Mouse (Mus musculus) E14TG2a.4 (cell line): ENCODE results near the gene Mef2d.

Experiments used
- H3K27me3 ChIP-seq: 2 replicates; pipeline ENCODE4 v1.6.1; 2014; ENCODE audit warnings: low read length, control low read depth; ENCODE audit not compliant: insufficient read depth
- H3K36me3 ChIP-seq: 2 replicates; pipeline ENCODE4 v1.6.1; 2014; ENCODE audit warnings: low read length, control low read depth; ENCODE audit not compliant: insufficient read depth
- H3K4me1 ChIP-seq: replicated peaks from 2 replicates; pipeline ENCODE4 v1.6.1; 2014; ENCODE audit warnings: low read depth, low read length, control low read depth
- H3K4me3 ChIP-seq: replicated peaks from 2 replicates; pipeline ENCODE4 v1.5.1; 2014; ENCODE audit warnings: mild to moderate bottlenecking, low read length
- H3K9me3 ChIP-seq: 2 replicates; pipeline ENCODE4 v1.6.1; 2014; ENCODE audit warnings: low read length, control low read depth
- CTCF ChIP-seq: conservative IDR thresholded peaks from 2 replicates; pipeline ENCODE4 v1.5.1; 2014; ENCODE audit warnings: low read length
- NANOG ChIP-seq: IDR thresholded peaks from 2 replicates; pipeline ENCODE4 v1.6.1; 2014; ENCODE audit warnings: borderline replicate concordance, low read length, mixed read lengths
- POU5F1 ChIP-seq: IDR thresholded peaks from 2 replicates; pipeline ENCODE4 v1.6.1; 2014; ENCODE audit warnings: low read length, borderline replicate concordance

The Mef2d gene

DNA sequence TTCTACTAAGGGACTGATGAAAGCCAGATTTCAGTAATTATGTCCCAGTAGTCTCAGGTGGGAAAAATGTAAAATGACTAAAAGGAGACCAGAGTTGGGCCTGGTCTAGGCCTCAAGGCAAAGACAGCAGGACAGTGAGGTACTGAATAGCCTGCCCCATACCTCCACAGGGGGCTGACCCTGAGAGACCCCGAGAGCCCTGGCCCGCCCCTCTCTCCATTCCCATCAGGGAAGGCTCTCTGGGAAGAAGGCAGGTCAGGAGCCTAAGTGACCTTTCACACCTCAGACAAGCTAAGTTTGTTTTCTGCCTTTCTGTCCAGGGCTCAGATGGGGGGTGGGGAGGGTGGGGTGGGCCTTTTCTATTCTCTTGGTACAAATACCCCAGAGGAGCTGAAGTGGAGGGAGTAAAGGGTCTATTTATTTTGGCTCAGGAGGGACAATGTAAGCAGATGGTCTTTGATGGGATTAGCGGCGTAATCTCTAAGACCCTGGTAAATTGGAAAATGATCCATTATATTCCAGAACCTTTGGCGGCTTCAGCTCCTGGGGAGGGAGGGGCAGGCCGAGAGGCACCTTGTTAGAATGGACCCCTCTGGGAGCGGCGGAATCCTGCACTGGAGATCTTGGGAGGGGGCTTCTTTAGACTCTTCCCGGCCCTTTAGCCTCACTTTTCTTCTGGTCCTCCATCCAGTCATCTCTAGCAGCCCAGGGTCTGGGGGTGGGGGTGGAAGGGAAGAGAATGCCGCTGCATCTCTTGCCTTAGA lies 55.8 kb downstream of the Mef2d start:
- TF ChIP-seq NANOG = no peak
- TF ChIP-seq POU5F1 = no peak
- TF ChIP-seq CTCF = no peak
- Histone ChIP-seq H3K9me3 (peaks cover 10% of the 10 kb centered on the region), H3K27me3 (peaks cover 95% of the 10 kb centered on the region), H3K36me3 (no peaks in the 10 kb centered on the region), H3K4me1 (peaks cover 23% of the 10 kb centered on the region), H3K4me3 (no peak overlapping the region)

DNA sequence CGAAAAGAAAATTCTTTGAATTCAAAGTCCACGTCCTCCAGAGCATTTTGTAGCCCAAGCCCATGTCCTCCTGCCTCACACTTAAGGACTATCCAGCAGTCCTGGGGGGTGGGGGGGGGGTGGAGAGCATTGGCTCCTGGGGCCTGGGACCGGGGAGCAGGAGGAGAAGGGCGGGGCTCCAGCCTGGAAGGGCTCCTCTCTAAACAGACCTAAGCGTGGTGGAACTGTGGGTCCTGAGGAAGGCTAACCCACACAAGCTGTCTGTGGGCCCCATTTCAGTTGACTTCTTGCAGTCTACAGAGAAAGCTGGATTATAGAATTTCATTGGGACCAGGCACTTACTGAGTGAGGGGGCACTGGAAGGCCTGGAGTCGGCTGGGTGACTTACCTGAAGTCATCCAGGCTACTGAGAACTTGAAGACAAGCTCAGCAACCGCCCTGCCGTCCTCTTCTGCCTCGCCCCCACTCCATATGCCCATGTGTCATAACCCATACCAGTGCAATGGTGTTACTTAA lies 56.4 kb downstream of the Mef2d start:
- Histone ChIP-seq H3K4me1 (peaks cover 23% of the 10 kb centered on the region), H3K27me3 (peaks cover 95% of the 10 kb centered on the region), H3K4me3 (no peak overlapping the region), H3K36me3 (no peaks in the 10 kb centered on the region), H3K9me3 (peaks cover 10% of the 10 kb centered on the region)
- TF ChIP-seq NANOG (no peak), CTCF (no peak), POU5F1 (no peak)

DNA sequence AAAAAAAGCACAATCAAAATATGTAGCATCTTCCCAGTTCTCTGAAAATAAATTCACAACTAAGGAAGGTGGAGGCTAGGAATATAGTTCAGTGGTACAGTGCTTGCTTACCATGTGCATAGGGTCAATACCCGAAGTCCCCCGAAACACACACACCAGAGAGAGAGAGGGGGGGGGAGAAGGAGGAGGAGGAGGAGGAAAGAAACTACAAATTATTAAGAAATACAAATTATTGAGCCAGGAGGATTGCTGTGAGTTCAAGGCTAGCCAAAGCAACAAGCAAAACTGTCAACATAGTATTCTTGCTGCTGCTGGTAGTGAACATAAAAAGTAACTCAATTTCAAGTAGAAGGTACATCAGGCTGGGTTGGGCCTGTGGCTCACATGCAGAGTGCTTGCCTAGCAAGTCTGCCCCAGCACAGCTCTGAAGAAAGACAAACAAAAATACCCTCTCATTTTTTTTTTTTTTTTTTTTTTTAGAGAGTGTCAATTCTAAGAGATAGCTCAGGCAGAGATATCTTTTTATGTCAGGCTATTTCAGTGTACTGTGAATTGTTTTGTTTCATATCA lies 57.5 kb downstream of the Mef2d start:
- Histone ChIP-seq H3K9me3 (peaks cover 10% of the 10 kb centered on the region), H3K4me3 (no peak overlapping the region), H3K27me3 (peaks cover 96% of the 10 kb centered on the region), H3K4me1 (peaks cover 23% of the 10 kb centered on the region), H3K36me3 (no peaks in the 10 kb centered on the region)
- TF ChIP-seq CTCF (no peak), POU5F1 (no peak), NANOG (no peak)

DNA sequence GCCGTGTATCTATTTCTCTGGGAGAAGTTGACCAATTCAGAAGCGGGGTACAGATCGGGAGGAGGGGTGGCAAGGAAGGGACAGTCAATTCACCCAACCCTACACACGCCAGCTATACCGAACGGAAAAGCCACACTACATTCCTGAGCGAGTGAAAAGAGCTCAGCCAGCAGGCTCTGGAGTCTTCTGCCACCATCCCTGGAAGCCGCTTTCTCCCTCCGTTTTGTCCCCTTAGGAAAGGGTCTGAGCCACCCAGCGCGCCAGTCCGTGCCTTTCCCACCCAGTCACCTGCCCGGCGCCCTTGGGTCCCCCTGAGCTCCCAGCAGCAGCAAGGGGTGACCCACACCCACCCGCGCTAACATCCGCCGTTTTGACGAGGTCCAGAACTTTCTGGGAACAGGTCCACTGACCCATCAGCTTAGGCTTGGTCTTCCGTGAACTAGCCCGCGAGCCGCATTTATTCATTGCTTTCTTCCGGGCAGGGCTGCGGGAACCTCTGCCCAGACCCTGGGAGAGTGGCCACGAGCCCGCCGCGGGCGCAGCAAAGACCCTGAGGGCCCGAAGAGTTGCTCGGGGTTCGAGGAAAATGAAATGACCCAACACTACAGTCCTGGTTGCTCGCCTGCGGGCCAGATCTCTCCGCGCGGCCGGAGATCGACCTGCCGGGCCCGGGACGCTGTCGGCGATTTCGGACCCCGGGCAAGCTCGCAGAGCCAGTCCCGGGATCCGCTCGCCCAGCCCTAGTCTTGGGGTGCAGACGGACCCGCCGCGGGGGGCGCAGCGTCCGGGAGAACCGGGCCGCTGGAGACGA lies 58.2 kb downstream of the Mef2d start:
- peaks cover 23% of the 10 kb centered on the region for H3K4me1 ChIP-seq
- H3K9me3 ChIP-seq = peaks cover 10% of the 10 kb centered on the region
- peak overlapping the region; percentile 75 for H3K4me3 ChIP-seq
- TF ChIP-seq POU5F1 (no peak), CTCF (no peak), NANOG (no peak)
- peaks cover 98% of the 10 kb centered on the region for H3K27me3 ChIP-seq
- no peaks in the 10 kb centered on the region for H3K36me3 ChIP-seq

DNA sequence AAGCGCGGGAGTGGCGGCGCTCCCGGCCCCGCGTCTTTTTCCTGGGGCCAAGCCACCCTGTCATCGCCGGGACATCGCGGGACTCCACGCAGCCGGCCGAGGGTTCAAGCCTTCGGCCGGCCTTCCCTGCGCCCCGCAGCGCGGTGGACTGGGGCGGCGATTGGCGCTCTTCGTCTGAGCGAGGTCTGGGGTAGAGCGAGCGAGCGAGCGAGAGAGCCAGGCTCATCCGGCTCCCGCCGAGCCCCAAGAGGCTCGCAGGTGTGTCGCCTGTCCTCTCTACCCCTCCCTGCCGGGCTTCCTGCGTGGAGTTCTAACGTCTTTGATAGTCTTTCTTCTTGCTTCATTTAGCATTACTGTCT lies 58.8 kb downstream of the Mef2d start:
- Histone ChIP-seq H3K4me3 (peak overlapping the region; percentile 75), H3K9me3 (peaks cover 10% of the 10 kb centered on the region), H3K36me3 (no peaks in the 10 kb centered on the region), H3K4me1 (peaks cover 28% of the 10 kb centered on the region), H3K27me3 (peaks cover 98% of the 10 kb centered on the region)
- TF ChIP-seq NANOG (no peak), POU5F1 (no peak), CTCF (no peak)

DNA sequence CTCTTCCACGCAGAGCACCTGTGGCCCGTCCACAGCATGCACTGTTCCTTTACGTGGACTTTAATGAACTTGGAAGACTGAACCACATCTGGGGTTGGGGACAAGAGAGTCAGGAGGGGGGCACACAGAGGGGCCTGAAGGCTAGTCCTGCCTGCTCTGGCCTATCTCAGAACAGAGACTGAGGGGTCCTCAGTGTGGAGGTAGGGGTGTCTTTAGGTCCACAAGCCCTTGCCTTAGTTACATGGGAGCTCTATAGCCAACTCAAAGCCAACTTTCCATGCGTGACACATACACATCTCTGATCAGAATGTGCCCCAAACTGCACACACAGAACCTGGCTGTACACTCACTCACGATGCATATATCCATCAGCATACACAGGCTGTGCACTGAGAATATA lies 59.5 kb downstream of the Mef2d start:
- H3K9me3 ChIP-seq = peaks cover 10% of the 10 kb centered on the region
- peaks cover 31% of the 10 kb centered on the region for H3K4me1 ChIP-seq
- H3K4me3 ChIP-seq = no peak overlapping the region
- no peak for TF ChIP-seq NANOG
- H3K36me3 ChIP-seq = no peaks in the 10 kb centered on the region
- H3K27me3 ChIP-seq = peaks cover 98% of the 10 kb centered on the region

DNA sequence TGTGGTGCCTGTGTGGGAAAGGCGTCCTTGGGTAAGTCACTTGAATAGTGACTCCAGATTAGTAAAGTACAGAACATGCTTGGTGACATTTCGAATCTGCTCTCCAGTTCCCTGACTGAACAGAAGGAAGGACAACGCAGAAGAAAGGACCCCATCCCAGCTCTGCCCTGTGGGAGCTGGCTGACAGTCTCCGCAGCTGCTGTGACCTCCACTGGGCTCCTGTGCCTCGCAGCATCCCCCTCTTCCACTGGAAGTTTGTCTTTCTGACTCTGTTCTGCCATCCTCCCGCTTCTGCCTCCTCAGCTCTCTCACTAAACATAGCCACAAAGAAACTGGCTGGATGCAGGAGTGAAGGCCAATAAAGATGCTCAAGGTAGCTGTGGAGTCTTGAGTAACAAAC lies 60.8 kb downstream of the Mef2d start:
- Histone ChIP-seq H3K4me1 (peaks cover 26% of the 10 kb centered on the region), H3K9me3 (peaks cover 10% of the 10 kb centered on the region), H3K4me3 (no peak overlapping the region), H3K27me3 (peaks cover 99% of the 10 kb centered on the region), H3K36me3 (no peaks in the 10 kb centered on the region)
- no peak for TF ChIP-seq POU5F1
- no peak for TF ChIP-seq NANOG
- no peak for TF ChIP-seq CTCF

DNA sequence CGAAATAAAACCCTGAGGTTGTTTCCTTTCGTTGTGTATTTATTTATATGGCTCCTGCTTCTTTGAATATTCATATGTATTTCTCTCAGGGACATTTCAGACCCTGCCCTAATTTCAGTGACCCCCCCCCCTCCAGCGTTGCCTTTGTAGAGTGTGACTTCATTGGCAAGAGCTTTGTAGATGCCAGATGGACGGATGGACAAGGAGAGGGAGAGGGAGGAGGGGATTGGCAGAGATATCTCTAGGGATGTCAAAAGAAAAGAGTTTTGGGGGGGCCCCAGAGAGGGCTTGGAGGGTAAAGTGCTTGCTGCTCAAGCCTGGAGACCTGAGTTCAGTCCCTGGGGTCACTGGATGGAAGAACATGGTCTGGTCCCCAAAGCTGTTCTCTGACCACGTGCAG lies 61.3 kb downstream of the Mef2d start:
- H3K36me3 ChIP-seq = no peaks in the 10 kb centered on the region
- H3K4me3 ChIP-seq = no peak overlapping the region
- H3K9me3 ChIP-seq = peaks cover 10% of the 10 kb centered on the region

More for the DNA sequence above, 61.3 kb downstream of the Mef2d start:
- Histone ChIP-seq H3K27me3 (peaks cover 99% of the 10 kb centered on the region), H3K4me1 (peaks cover 21% of the 10 kb centered on the region)
- TF ChIP-seq CTCF (no peak), NANOG (no peak), POU5F1 (no peak)
